In the genomic region with DNA sequence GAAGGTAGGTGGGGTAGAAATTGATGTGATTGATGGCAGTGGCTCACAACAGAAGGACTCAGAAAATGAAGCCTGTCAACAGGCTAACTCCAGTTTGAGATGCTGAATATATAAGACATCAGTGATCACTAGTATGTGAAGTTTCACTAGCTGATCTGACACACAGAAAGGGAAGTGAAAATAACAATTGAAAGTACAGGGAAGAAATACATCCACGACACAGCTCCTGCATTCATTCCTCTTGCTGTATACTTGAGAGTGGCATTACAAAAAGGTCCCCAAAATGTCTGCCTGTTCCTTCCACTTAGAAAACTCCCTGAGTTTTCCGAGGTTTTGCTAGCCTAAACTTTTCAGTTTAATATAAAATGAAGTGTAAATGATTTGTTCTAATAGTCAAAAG, we compare ENCODE assay signal across 23 mouse cellular contexts.
"Had no signal": no experiment of that assay in that cellular context is flagged by ENCODE, and none has a peak within 500 bp of the region (broad histone marks: within the 10 kb centered on the region; RNA-seq: fewer than 3 reads in every experiment).

No protein-coding gene starts in this region.

- ATAC-seq: hindbrain, postnatal 0 days; intestine, embryonic 16.5 days; liver, embryonic 12.5 days had no signal

- H3K36me3 ChIP-seq: heart, embryonic 13.5 days; heart, embryonic 15.5 days; hindbrain, embryonic 13.5 days; hindbrain, embryonic 15.5 days; limb, embryonic 13.5 days; limb, embryonic 15.5 days; liver, embryonic 12.5 days had no signal

- H3K27me3 ChIP-seq: heart, embryonic 13.5 days; heart, embryonic 15.5 days; hindbrain, embryonic 13.5 days; hindbrain, embryonic 15.5 days; limb, embryonic 13.5 days; limb, embryonic 15.5 days; liver, embryonic 12.5 days had no signal

- DNase-seq: gastrocnemius, adult 2 months; gastrocnemius, postnatal 10 days; gastrocnemius, postnatal 25 days; heart, adult 11 months; heart, adult 2 months; heart, postnatal 14 days; heart, postnatal 36 days; kidney, adult 11 months; kidney, adult 2 months; kidney, adult 9 months; kidney, postnatal 10 days; kidney, postnatal 25 days; layer of hippocampus, postnatal 36 days; left cerebral cortex, postnatal 4 days had no signal
